Mouse (Mus musculus) limb, embryonic 14.5 days (tissue): Measurements from ENCODE around the gene Fgfr2. TPM values are rescaled to one million over a fixed set of nuclear protein-coding genes. Genes with fewer than 3 reads are reported as not detected.

ENCODE experiments used
- ATAC-seq: fragments of 200-750 bp; cut with Nextera tagmentation; 2 replicates; pipeline ENCODE4 v1.8.0; 2017; ENCODE audit warnings: low read depth, moderate number of reproducible peaks, moderate TSS enrichment; ENCODE audit not compliant: low FRiP score
- DNase-seq: peaks from one replicate; pipeline ENCODE4 v3.0.0-alpha.2; 2015; ENCODE audit warnings: low spot score
- H3K27ac ChIP-seq: fragments of 300-500 bp; sonication (generic); replicated peaks from 2 replicates; pipeline ENCODE4 v1.5.1; 2014; ENCODE audit warnings: low read depth, mild to moderate bottlenecking, low read length, moderate library complexity, mixed read lengths
- H3K27me3 ChIP-seq: fragments of 300-500 bp; sonication (generic); 2 replicates; pipeline ENCODE4 v1.6.1; 2014; ENCODE audit warnings: low read length, mixed read lengths; ENCODE audit not compliant: control insufficient read depth, insufficient read depth
- H3K36me3 ChIP-seq: fragments of 300-500 bp; sonication (generic); 2 replicates; pipeline ENCODE4 v1.6.1; 2014; ENCODE audit warnings: mild to moderate bottlenecking, low read length, moderate library complexity, mixed read lengths; ENCODE audit not compliant: control insufficient read depth, insufficient read depth
- H3K4me1 ChIP-seq: fragments of 300-500 bp; sonication (generic); 2 replicates; pipeline ENCODE4 v1.6.1; 2014; ENCODE audit warnings: antibody characterized with exemption, low read length, mixed read lengths; ENCODE audit not compliant: control insufficient read depth, insufficient read depth
- H3K4me2 ChIP-seq: fragments of 300-500 bp; sonication (generic); replicated peaks from 2 replicates; pipeline ENCODE4 v1.6.1; 2014; ENCODE audit warnings: low read depth, mild to moderate bottlenecking, low read length, moderate library complexity; ENCODE audit not compliant: severe bottlenecking
- H3K4me3 ChIP-seq: fragments of 300-500 bp; sonication (generic); replicated peaks from 2 replicates; pipeline ENCODE4 v1.5.1; 2014; ENCODE audit warnings: low read length
- H3K9ac ChIP-seq: fragments of 300-500 bp; sonication (generic); 2 replicates; pipeline ENCODE4 v1.6.1; 2014; ENCODE audit warnings: mild to moderate bottlenecking, low read depth, low read length, moderate library complexity; ENCODE audit not compliant: severe bottlenecking
- H3K9me3 ChIP-seq: fragments of 300-500 bp; sonication (generic); 2 replicates; pipeline ENCODE4 v1.6.1; 2016; ENCODE audit warnings: low read length; ENCODE audit not compliant: control insufficient read depth
- POLR2A ChIP-seq: fragments of 200-500 bp; IDR thresholded peaks from 2 replicates; pipeline ENCODE4 v1.8.0; 2012; ENCODE audit warnings: inconsistent platforms, mild to moderate bottlenecking, moderate library complexity, borderline replicate concordance; ENCODE audit not compliant: insufficient read depth, insufficient read length; ENCODE audit errors: extremely low read depth
- WGBS: fragments of 180-500 bp; shearing (Covaris S2); extraction: QIAGEN DNeasy Blood & Tissue Kit; methylation state at CpG from one replicate; pipeline ENCODE4 v1.1.7; 2014; 5-methylcytosine and 5-hydroxymethylcytosine counted together
- polyA plus RNA-seq, 2 experiments: library from polyadenylated mRNA; depleted of rRNA in 1 of 2; stranded (reverse) in 1 of 2; unstranded in 1 of 2; fragments of >200 nt; fragmentation: Nextera tagmentation in 1 of 2; extraction: Ambion mirVana in 1 of 2; gene quantifications; 2 replicates each; pipeline versions ENCODE4 v1.2.1 to v1.2.3; 2012 to 2014

Fgfr2 gene
- polyA plus RNA-seq, 2 experiments: 131 to 133 TPM

- Histone ChIP-seq H3K27ac (no peak overlapping the region), H3K36me3 (peaks cover 6% of the 10 kb centered on the region; the same call in 1 of the 2 replicates), H3K4me1 (peaks cover 25% of the 10 kb centered on the region), H3K4me3 (no peak overlapping the region), H3K27me3 (no peaks in the 10 kb centered on the region), H3K9ac (peak overlapping the region; percentile 25; the same call in 1 of the 2 replicates), H3K4me2 (no peak overlapping the region), H3K9me3 (no peaks in the 10 kb centered on the region)
- DNase-seq (no peak), ATAC-seq (no peak)
- TF ChIP-seq POLR2A: no peak
Observed at GRCm38 (mm10) chr7:130698480-130698879, 2424.7 kb downstream of the Fgfr2 start.

- Histone ChIP-seq H3K4me1 (peaks cover 29% of the 10 kb centered on the region), H3K4me2 (no peak overlapping the region), H3K27me3 (no peaks in the 10 kb centered on the region), H3K9me3 (no peaks in the 10 kb centered on the region), H3K36me3 (peaks cover 6% of the 10 kb centered on the region; the same call in 1 of the 2 replicates), H3K9ac (no peak overlapping the region), H3K27ac (no peak overlapping the region), H3K4me3 (no peak overlapping the region)
- DNase-seq (peak; percentile 10), ATAC-seq (no peak)
- WGBS: 81% methylated on average over 16 of the region's 16 CpGs
- TF ChIP-seq POLR2A: no peak
Observed at GRCm38 (mm10) chr7:130696347-130697234, 2426.6 kb downstream of the Fgfr2 start.

- Histone ChIP-seq H3K4me1 (peaks cover 31% of the 10 kb centered on the region), H3K27me3 (no peaks in the 10 kb centered on the region), H3K4me3 (no peak overlapping the region), H3K27ac (0 out of 2 replicates have a peak overlapping the region, but pooled peaks have one; percentile 15), H3K9ac (no peak overlapping the region), H3K4me2 (no peak overlapping the region), H3K9me3 (no peaks in the 10 kb centered on the region), H3K36me3 (peaks cover 6% of the 10 kb centered on the region; the same call in 1 of the 2 replicates)
- no peak for DNase-seq
- ATAC-seq: no peak
- no peak for TF ChIP-seq POLR2A
- WGBS: 81% methylated on average over 13 of the region's 13 CpGs
Observed at GRCm38 (mm10) chr7:130695669-130696338, 2427.3 kb downstream of the Fgfr2 start.

GRCm38 (mm10) chr7:130693800-130694193 is 2429.4 kb downstream of the Fgfr2 start:
- Histone ChIP-seq H3K4me1 (peaks cover 34% of the 10 kb centered on the region), H3K27ac (peak overlapping the region; percentile 95), H3K9ac (peak overlapping the region; percentile 89), H3K27me3 (no peaks in the 10 kb centered on the region), H3K4me3 (peak overlapping the region; percentile 67), H3K9me3 (no peaks in the 10 kb centered on the region), H3K4me2 (peak overlapping the region; percentile 88), H3K36me3 (no peaks in the 10 kb centered on the region)
- TF ChIP-seq POLR2A: no peak
- no peak for DNase-seq
- 20% methylated on average over 11 of the region's 11 CpGs for WGBS
- no peak for ATAC-seq

- peak overlapping the region; percentile 67 for H3K4me3 ChIP-seq
- H3K4me2 ChIP-seq: peak overlapping the region; percentile 88
- no peaks in the 10 kb centered on the region for H3K27me3 ChIP-seq
- DNase-seq (peak; percentile 12), ATAC-seq (peak; percentile 41; the same call in 1 of the 2 replicates)
- TF ChIP-seq POLR2A: no peak
- peak overlapping the region; percentile 95 for H3K27ac ChIP-seq
- H3K36me3 ChIP-seq: no peaks in the 10 kb centered on the region
- no peaks in the 10 kb centered on the region for H3K9me3 ChIP-seq
- peaks cover 34% of the 10 kb centered on the region for H3K4me1 ChIP-seq
- H3K9ac ChIP-seq: peak overlapping the region; percentile 89
- under 1% methylated on average over 19 of the region's 19 CpGs for WGBS
Observed at GRCm38 (mm10) chr7:130692943-130693799, 2430.0 kb downstream of the Fgfr2 start.
